Mouse (Mus musculus): ENCODE results near the gene St6galnac3. TPM values are rescaled to one million over a fixed set of nuclear protein-coding genes. Genes with fewer than 3 reads are reported as not detected.

St6galnac3 gene
- total and polyA plus RNA-seq, 3 experiments = 2.2 to 5.2 (median 4.9) TPM

GRCm38 (mm10) chr3:153663841-153664427, 61.0 kb downstream of the St6galnac3 start:
- no peak overlapping the region for H3K27ac ChIP-seq
- no peak overlapping the region for H3K9ac ChIP-seq (ENCODE audit: low read depth, low read length)
- no peak for DNase-seq
- no peak overlapping the region for H3K4me3 ChIP-seq
- no peaks in the 10 kb centered on the region for H3K27me3 ChIP-seq (ENCODE audit: control insufficient read depth, insufficient read depth, low read length)
- no peaks in the 10 kb centered on the region for H3K36me3 ChIP-seq (ENCODE audit: control insufficient read depth, insufficient read depth, low read length)
- H3K4me1 ChIP-seq (ENCODE audit: control insufficient read depth, insufficient read depth, low read length) = peaks cover 7% of the 10 kb centered on the region
- TF ChIP-seq CTCF (IDR thresholded peaks at IDR 0.05) = no peak
- no peak for TF ChIP-seq EP300 (IDR thresholded peaks at IDR 0.05; ENCODE audit: insufficient read depth, low read depth, low read length)
- TF ChIP-seq POLR2A (IDR thresholded peaks at IDR 0.05; ENCODE audit: insufficient read depth, low read depth, low read length) = no peak
- H3K79me2 ChIP-seq (replicated peaks; ENCODE audit: control insufficient read depth, insufficient read depth, low read length) = no peaks in the 10 kb centered on the region
- WGBS = 41% methylated on average over 10 of the region's 10 CpGs
- intact Hi-C loops (cut with DNase I) = no loop called here

- Histone ChIP-seq H3K4me1 (ENCODE audit: control insufficient read depth, insufficient read depth, low read length) (0 out of 2 replicates have a peak, but pooled peaks cover 1% of the 10 kb centered on the region), H3K27ac (no peak overlapping the region), H3K4me3 (no peak overlapping the region), H3K9ac (ENCODE audit: low read depth, low read length) (no peak overlapping the region), H3K79me2 (replicated peaks; ENCODE audit: control insufficient read depth, insufficient read depth, low read length) (no peaks in the 10 kb centered on the region), H3K36me3 (ENCODE audit: control insufficient read depth, insufficient read depth, low read length) (no peaks in the 10 kb centered on the region), H3K27me3 (ENCODE audit: control insufficient read depth, insufficient read depth, low read length) (no peaks in the 10 kb centered on the region)
- no peak for DNase-seq
- intact Hi-C loops (cut with DNase I) = no loop called here
- 94% methylated on average over 9 of the region's 9 CpGs for WGBS
- TF ChIP-seq CTCF (IDR thresholded peaks at IDR 0.05) (no peak), EP300 (IDR thresholded peaks at IDR 0.05; ENCODE audit: insufficient read depth, low read depth, low read length) (no peak), POLR2A (IDR thresholded peaks at IDR 0.05; ENCODE audit: insufficient read depth, low read depth, low read length) (no peak)
Measured at GRCm38 (mm10) chr3:153662796-153663195, 62.2 kb downstream of the St6galnac3 start.

- no peak overlapping the region for H3K27ac ChIP-seq
- H3K79me2 ChIP-seq (replicated peaks; ENCODE audit: control insufficient read depth, insufficient read depth, low read length) = no peaks in the 10 kb centered on the region
- H3K9ac ChIP-seq (ENCODE audit: low read depth, low read length) = no peak overlapping the region
- intact Hi-C loops (cut with DNase I) = no loop called here
- H3K4me1 ChIP-seq (ENCODE audit: control insufficient read depth, insufficient read depth, low read length) = 0 out of 2 replicates have a peak, but pooled peaks cover 1% of the 10 kb centered on the region
- H3K27me3 ChIP-seq (ENCODE audit: control insufficient read depth, insufficient read depth, low read length) = no peaks in the 10 kb centered on the region
- TF ChIP-seq EP300 (IDR thresholded peaks at IDR 0.05; ENCODE audit: insufficient read depth, low read depth, low read length) (no peak), POLR2A (IDR thresholded peaks at IDR 0.05; ENCODE audit: insufficient read depth, low read depth, low read length) (no peak), CTCF (IDR thresholded peaks at IDR 0.05) (no peak)
- no peaks in the 10 kb centered on the region for H3K36me3 ChIP-seq (ENCODE audit: control insufficient read depth, insufficient read depth, low read length)
- no peak overlapping the region for H3K4me3 ChIP-seq
- DNase-seq = peak in 1 of 2 experiments; percentile 25
- WGBS = 31% methylated on average over 7 of the region's 7 CpGs
Measured at GRCm38 (mm10) chr3:153661927-153662326, 63.0 kb downstream of the St6galnac3 start.

GRCm38 (mm10) chr3:153659575-153660168, 65.3 kb downstream of the St6galnac3 start:
- no peak for DNase-seq
- H3K4me3 ChIP-seq = no peak overlapping the region
- H3K79me2 ChIP-seq (replicated peaks; ENCODE audit: control insufficient read depth, insufficient read depth, low read length) = no peaks in the 10 kb centered on the region
- no peak overlapping the region for H3K9ac ChIP-seq (ENCODE audit: low read depth, low read length)
- H3K36me3 ChIP-seq (ENCODE audit: control insufficient read depth, insufficient read depth, low read length) = no peaks in the 10 kb centered on the region
- H3K27me3 ChIP-seq (ENCODE audit: control insufficient read depth, insufficient read depth, low read length) = no peaks in the 10 kb centered on the region
- TF ChIP-seq CTCF (IDR thresholded peaks at IDR 0.05) (no peak), POLR2A (IDR thresholded peaks at IDR 0.05; ENCODE audit: insufficient read depth, low read depth, low read length) (no peak), EP300 (IDR thresholded peaks at IDR 0.05; ENCODE audit: insufficient read depth, low read depth, low read length) (no peak)
- intact Hi-C loops (cut with DNase I) = loop anchor here (5.0 to 10.0 kb wide), 2 partner anchors 63 to 155 kb away; no protein-coding TSS in a partner anchor
- 0 out of 2 replicates have a peak, but pooled peaks cover 1% of the 10 kb centered on the region for H3K4me1 ChIP-seq (ENCODE audit: control insufficient read depth, insufficient read depth, low read length)
- no peak overlapping the region for H3K27ac ChIP-seq
- 86% methylated on average over 15 of the region's 15 CpGs for WGBS

GRCm38 (mm10) chr3:153658051-153658777, 66.8 kb downstream of the St6galnac3 start:
- Histone ChIP-seq H3K27ac (no peak overlapping the region), H3K79me2 (replicated peaks; ENCODE audit: control insufficient read depth, insufficient read depth, low read length) (no peaks in the 10 kb centered on the region), H3K4me3 (no peak overlapping the region), H3K4me1 (ENCODE audit: control insufficient read depth, insufficient read depth, low read length) (no peaks in the 10 kb centered on the region), H3K9ac (ENCODE audit: low read depth, low read length) (no peak overlapping the region), H3K36me3 (ENCODE audit: control insufficient read depth, insufficient read depth, low read length) (no peaks in the 10 kb centered on the region), H3K27me3 (ENCODE audit: control insufficient read depth, insufficient read depth, low read length) (no peaks in the 10 kb centered on the region)
- TF ChIP-seq EP300 (IDR thresholded peaks at IDR 0.05; ENCODE audit: insufficient read depth, low read depth, low read length) (0 out of 2 replicates have a peak, but pooled peaks have one; percentile 26), CTCF (IDR thresholded peaks at IDR 0.05) (peak; percentile 78), POLR2A (IDR thresholded peaks at IDR 0.05; ENCODE audit: insufficient read depth, low read depth, low read length) (no peak)
- peak; percentile 18 to 50 for DNase-seq
- intact Hi-C loops (cut with DNase I) = loop anchor here (1.0 to 10.0 kb wide), 3 partner anchors 64 to 153 kb away; no protein-coding TSS in a partner anchor
- WGBS = 65% methylated on average over 22 of the region's 22 CpGs
